Mouse (Mus musculus): ENCODE measurements around the gene Fermt3. TPM values are rescaled to one million over a fixed set of nuclear protein-coding genes. Genes with fewer than 3 reads are reported as not detected.

Fermt3 gene
- total and polyA plus RNA-seq, 2 experiments from 2014 or later: 5.1 to 11.1 TPM

DNA sequence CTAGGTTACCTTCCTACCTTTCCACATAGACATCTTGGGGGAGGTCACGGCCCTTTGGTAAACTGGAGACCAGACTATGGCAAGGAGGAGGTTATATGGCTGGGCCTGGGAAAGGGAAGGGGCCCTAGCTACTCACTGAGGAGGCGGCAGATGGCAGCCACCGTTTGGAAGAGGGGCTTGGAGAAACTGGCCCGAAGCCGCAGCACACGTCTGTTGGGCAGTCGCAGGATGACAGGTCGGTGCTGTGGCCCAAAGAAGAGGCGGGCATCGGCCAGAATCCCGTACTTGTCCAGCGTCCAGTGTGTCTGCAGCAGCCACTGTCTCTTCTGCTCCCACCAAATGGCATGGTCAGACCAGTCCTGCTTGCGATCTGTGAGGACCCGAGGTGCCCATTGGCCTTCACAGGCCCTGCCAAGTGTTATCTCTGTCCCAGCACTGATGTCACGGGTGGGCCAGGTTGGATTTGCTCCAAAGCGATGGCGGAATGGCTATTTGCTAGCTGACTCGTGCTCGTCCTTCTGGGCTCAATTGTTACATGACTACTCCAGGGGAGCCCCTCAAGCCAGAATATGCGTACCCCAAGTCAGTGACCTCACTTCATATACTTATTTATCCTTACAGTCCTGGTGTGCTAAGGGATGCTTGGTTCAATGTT is 4.7 kb downstream of the Fermt3 start:
- H3K4me1 ChIP-seq (ENCODE audit: control insufficient read depth, insufficient read depth): 0 out of 2 replicates have a peak, but pooled peaks cover 5% of the 10 kb centered on the region
- no peak overlapping the region for H3K27ac ChIP-seq (ENCODE audit: low read depth)
- no peaks in the 10 kb centered on the region for H3K27me3 ChIP-seq (ENCODE audit: control insufficient read depth, insufficient read depth, low read length)
- H3K36me3 ChIP-seq (replicated peaks; ENCODE audit: control insufficient read depth, insufficient read depth, low read length): no peaks in the 10 kb centered on the region
- H3K4me3 ChIP-seq (ENCODE audit: low read depth, low read length): no peak overlapping the region
- ATAC-seq (ENCODE audit: insufficient read depth, low read depth): no peak
- DNase-seq (ENCODE audit: low spot score): no peak
- WGBS: 80% methylated on average over 19 of the region's 20 CpGs
- no peak overlapping the region for H3K9ac ChIP-seq (replicated peaks; ENCODE audit: low read depth, low read length)
- no peaks in the 10 kb centered on the region for H3K9me3 ChIP-seq (replicated peaks; ENCODE audit: control insufficient read depth, low read length)
- TF ChIP-seq CTCF (IDR thresholded peaks at IDR 0.05; ENCODE audit: low read depth) (no peak), EP300 (IDR thresholded peaks at IDR 0.05; ENCODE audit: low read depth) (no peak)
- no peak overlapping the region for H3K4me2 ChIP-seq (ENCODE audit: low read depth, low read length)

- WGBS: 90% methylated on average over 9 of the region's 9 CpGs
These were observed 5.3 kb downstream of the Fermt3 start for GRCm38 (mm10) chr19:7013984-7014383.

DNA sequence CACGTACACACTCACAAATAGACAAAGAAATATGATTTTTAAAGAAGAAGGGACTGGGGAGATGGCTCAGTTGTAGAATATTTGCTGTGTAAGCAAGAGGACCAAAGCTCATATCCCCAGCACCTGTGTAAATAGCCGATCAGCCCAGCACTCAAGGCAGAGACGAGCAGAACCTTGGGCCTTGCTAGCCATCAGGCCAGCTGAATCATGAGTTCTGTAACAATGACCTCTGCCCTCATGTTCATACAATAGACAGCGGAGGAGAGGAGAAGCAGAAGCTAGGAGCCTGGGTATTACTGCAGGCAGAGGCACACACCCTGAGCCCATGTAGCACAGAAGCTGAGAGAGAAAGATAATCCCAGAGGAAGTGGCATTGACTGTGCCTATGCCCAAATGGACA is 6.8 kb downstream of the Fermt3 start:
- no peak overlapping the region for H3K4me3 ChIP-seq (ENCODE audit: low read depth, low read length)
- no peak overlapping the region for H3K4me2 ChIP-seq (ENCODE audit: low read depth, low read length)
- H3K36me3 ChIP-seq (replicated peaks; ENCODE audit: control insufficient read depth, insufficient read depth, low read length): no peaks in the 10 kb centered on the region
- WGBS: 88% methylated on average over 4 of the region's 4 CpGs
- H3K27ac ChIP-seq (ENCODE audit: low read depth): no peak overlapping the region
- H3K27me3 ChIP-seq (ENCODE audit: control insufficient read depth, insufficient read depth, low read length): no peaks in the 10 kb centered on the region
- H3K9ac ChIP-seq (replicated peaks; ENCODE audit: low read depth, low read length): no peak overlapping the region
- no peaks in the 10 kb centered on the region for H3K9me3 ChIP-seq (replicated peaks; ENCODE audit: control insufficient read depth, low read length)
- no peaks in the 10 kb centered on the region for H3K4me1 ChIP-seq (ENCODE audit: control insufficient read depth, insufficient read depth)
- ATAC-seq (ENCODE audit: insufficient read depth, low read depth): no peak
- no peak for TF ChIP-seq EP300 (IDR thresholded peaks at IDR 0.05; ENCODE audit: low read depth)
- no peak for DNase-seq (ENCODE audit: low spot score)

More at GRCm38 (mm10) chr19:7013984-7014383, 5.3 kb downstream of the Fermt3 start:
- TF ChIP-seq EP300 (IDR thresholded peaks at IDR 0.05; ENCODE audit: low read depth): no peak
- no peak for TF ChIP-seq CTCF (IDR thresholded peaks at IDR 0.05; ENCODE audit: low read depth)
- Histone ChIP-seq H3K27ac (ENCODE audit: low read depth) (no peak overlapping the region), H3K9ac (replicated peaks; ENCODE audit: low read depth, low read length) (no peak overlapping the region), H3K27me3 (ENCODE audit: control insufficient read depth, insufficient read depth, low read length) (no peaks in the 10 kb centered on the region), H3K9me3 (replicated peaks; ENCODE audit: control insufficient read depth, low read length) (no peaks in the 10 kb centered on the region), H3K4me3 (ENCODE audit: low read depth, low read length) (no peak overlapping the region), H3K36me3 (replicated peaks; ENCODE audit: control insufficient read depth, insufficient read depth, low read length) (no peaks in the 10 kb centered on the region), H3K4me1 (ENCODE audit: control insufficient read depth, insufficient read depth) (0 out of 2 replicates have a peak, but pooled peaks cover 2% of the 10 kb centered on the region), H3K4me2 (ENCODE audit: low read depth, low read length) (no peak overlapping the region)
- DNase-seq (ENCODE audit: low spot score) (no peak), ATAC-seq (ENCODE audit: insufficient read depth, low read depth) (no peak)

- Histone ChIP-seq H3K4me3 (ENCODE audit: low read depth, low read length) (no peak overlapping the region), H3K4me1 (ENCODE audit: control insufficient read depth, insufficient read depth) (peaks cover 7% of the 10 kb centered on the region; the same call in 1 of the 2 replicates), H3K27ac (ENCODE audit: low read depth) (no peak overlapping the region), H3K9ac (replicated peaks; ENCODE audit: low read depth, low read length) (no peak overlapping the region), H3K36me3 (replicated peaks; ENCODE audit: control insufficient read depth, insufficient read depth, low read length) (no peaks in the 10 kb centered on the region), H3K4me2 (ENCODE audit: low read depth, low read length) (no peak overlapping the region), H3K27me3 (ENCODE audit: control insufficient read depth, insufficient read depth, low read length) (no peaks in the 10 kb centered on the region), H3K9me3 (replicated peaks; ENCODE audit: control insufficient read depth, low read length) (no peaks in the 10 kb centered on the region)
- 79% methylated on average over 9 of the region's 9 CpGs for WGBS
- ATAC-seq (ENCODE audit: insufficient read depth, low read depth) (no peak), DNase-seq (ENCODE audit: low spot score) (no peak)
- no peak for TF ChIP-seq CTCF (IDR thresholded peaks at IDR 0.05; ENCODE audit: low read depth)
- TF ChIP-seq EP300 (IDR thresholded peaks at IDR 0.05; ENCODE audit: low read depth): no peak
These were observed 12.2 kb downstream of the Fermt3 start for GRCm38 (mm10) chr19:7006892-7007593.

GRCm38 (mm10) chr19:6999360-7000063 is 19.8 kb downstream of the Fermt3 start:
- no peak for DNase-seq (ENCODE audit: low spot score)
- 97% methylated on average over 19 of the region's 19 CpGs for WGBS

More at GRCm38 (mm10) chr19:6999360-7000063, 19.8 kb downstream of the Fermt3 start:
- Histone ChIP-seq H3K4me2 (ENCODE audit: low read depth, low read length) (no peak overlapping the region), H3K9me3 (replicated peaks; ENCODE audit: control insufficient read depth, low read length) (no peaks in the 10 kb centered on the region), H3K36me3 (replicated peaks; ENCODE audit: control insufficient read depth, insufficient read depth, low read length) (peaks cover 25% of the 10 kb centered on the region), H3K4me1 (ENCODE audit: control insufficient read depth, insufficient read depth) (peaks cover 19% of the 10 kb centered on the region), H3K27me3 (ENCODE audit: control insufficient read depth, insufficient read depth, low read length) (no peaks in the 10 kb centered on the region), H3K4me3 (ENCODE audit: low read depth, low read length) (no peak overlapping the region), H3K9ac (replicated peaks; ENCODE audit: low read depth, low read length) (no peak overlapping the region), H3K27ac (ENCODE audit: low read depth) (no peak overlapping the region)
- ATAC-seq (ENCODE audit: insufficient read depth, low read depth): no peak
- TF ChIP-seq EP300 (IDR thresholded peaks at IDR 0.05; ENCODE audit: low read depth): no peak
- no peak for TF ChIP-seq CTCF (IDR thresholded peaks at IDR 0.05; ENCODE audit: low read depth)

Data from heart, postnatal 0 days (tissue).